Mouse (Mus musculus): ENCODE data around the gene Naa15. TPM values are rescaled to one million over a fixed set of nuclear protein-coding genes. Genes with fewer than 3 reads are reported as not detected.

The Naa15 gene
- 10 to 100 TPM; 55.0 to 58.1 TPM for total RNA-seq (2021)
- long read RNA-seq, experiment 1, full-length matches to known transcripts, result 16 of 37 reads
- long read RNA-seq, experiment 1, partial matches to known transcripts, result 1 of 37 reads
- long read RNA-seq, experiment 1, other reads (novel, unspliced or antisense), result 20 of 37 reads
- long read RNA-seq, experiment 2, full-length matches to known transcripts, result 21 of 49 reads
- long read RNA-seq, experiment 2, partial matches to known transcripts, result 4 of 49 reads
- long read RNA-seq, experiment 2, other reads (novel, unspliced or antisense), result 24 of 49 reads

GRCm38 (mm10) chr3:51415098-51416072 lies at the start of gene Naa15:
Naa15 (plus strand) TSS chr3:51415148.
- H3K27ac ChIP-seq, result peak within 1 kb of the TSS; percentile 91
- H3K4me3 ChIP-seq, result peak within 1 kb of the TSS; percentile 92
- peak; percentile 96 to 98 for DNase-seq (ENCODE audit: low spot score in 2 of 2)
- TF ChIP-seq CTCF (conservative IDR thresholded peaks at IDR 0.05), result no peak

GRCm38 (mm10) chr3:51365517-51365882 lies 49.4 kb upstream of the Naa15 start:
- Histone ChIP-seq H3K27ac (peak overlapping the region; percentile 68), H3K4me3 (peak overlapping the region; percentile 52)
- no peak for DNase-seq (ENCODE audit: low spot score in 2 of 2)
- TF ChIP-seq CTCF (conservative IDR thresholded peaks at IDR 0.05), result peak; percentile 46

- no peak for DNase-seq (ENCODE audit: low spot score in 2 of 2)
- Histone ChIP-seq H3K27ac (no peak overlapping the region), H3K4me3 (no peak overlapping the region)
- no peak for TF ChIP-seq CTCF (conservative IDR thresholded peaks at IDR 0.05)
Observed at GRCm38 (mm10) chr3:51366926-51367325, 48.0 kb upstream of the Naa15 start.

GRCm38 (mm10) chr3:51368011-51368410 lies 46.9 kb upstream of the Naa15 start:
- DNase-seq (ENCODE audit: low spot score in 2 of 2), result no peak
- no peak for TF ChIP-seq CTCF (conservative IDR thresholded peaks at IDR 0.05)
- H3K4me3 ChIP-seq, result no peak overlapping the region
- H3K27ac ChIP-seq, result no peak overlapping the region

GRCm38 (mm10) chr3:51371826-51372225 lies 43.1 kb upstream of the Naa15 start:
- no peak for DNase-seq (ENCODE audit: low spot score in 2 of 2)
- Histone ChIP-seq H3K4me3 (no peak overlapping the region), H3K27ac (no peak overlapping the region)
- TF ChIP-seq CTCF (conservative IDR thresholded peaks at IDR 0.05), result no peak

GRCm38 (mm10) chr3:51372883-51373282 lies 42.1 kb upstream of the Naa15 start:
- no peak overlapping the region for H3K4me3 ChIP-seq
- TF ChIP-seq CTCF (conservative IDR thresholded peaks at IDR 0.05), result no peak
- no peak overlapping the region for H3K27ac ChIP-seq
- DNase-seq (ENCODE audit: low spot score in 2 of 2), result no peak

- Histone ChIP-seq H3K27ac (no peak overlapping the region), H3K4me3 (no peak overlapping the region)
- no peak for DNase-seq (ENCODE audit: low spot score in 2 of 2)
- peak; percentile 59 for TF ChIP-seq CTCF (conservative IDR thresholded peaks at IDR 0.05)
Observed at GRCm38 (mm10) chr3:51373544-51373943, 41.4 kb upstream of the Naa15 start.

GRCm38 (mm10) chr3:51375307-51376265 lies 39.4 kb upstream of the Naa15 start:
- TF ChIP-seq CTCF (conservative IDR thresholded peaks at IDR 0.05), result peak; percentile 78
- Histone ChIP-seq H3K4me3 (no peak overlapping the region), H3K27ac (no peak overlapping the region)
- no peak for DNase-seq (ENCODE audit: low spot score in 2 of 2)

- Histone ChIP-seq H3K4me3 (peak overlapping the region; percentile 36), H3K27ac (no peak overlapping the region)
- peak; percentile 80 for TF ChIP-seq CTCF (conservative IDR thresholded peaks at IDR 0.05)
- DNase-seq (ENCODE audit: low spot score in 2 of 2), result no peak
Observed at GRCm38 (mm10) chr3:51377878-51378664, 36.9 kb upstream of the Naa15 start.

GRCm38 (mm10) chr3:51378665-51378946 lies 36.3 kb upstream of the Naa15 start:
- DNase-seq (ENCODE audit: low spot score in 2 of 2), result no peak
- Histone ChIP-seq H3K27ac (no peak overlapping the region), H3K4me3 (no peak overlapping the region)
- TF ChIP-seq CTCF (conservative IDR thresholded peaks at IDR 0.05), result no peak

- H3K4me3 ChIP-seq, result no peak overlapping the region
Observed at GRCm38 (mm10) chr3:51379786-51380659, 34.9 kb upstream of the Naa15 start.

More at GRCm38 (mm10) chr3:51379786-51380659, 34.9 kb upstream of the Naa15 start:
- TF ChIP-seq CTCF (conservative IDR thresholded peaks at IDR 0.05), result no peak
- DNase-seq (ENCODE audit: low spot score in 2 of 2), result no peak
- H3K27ac ChIP-seq, result no peak overlapping the region

All from layer of hippocampus, adult 2 months (tissue).